Mouse (Mus musculus) stomach, postnatal 0 days (tissue): ENCODE results near the gene Psmd8. TPM values are rescaled to one million over a fixed set of nuclear protein-coding genes. Genes with fewer than 3 reads are reported as not detected.

Source experiments
- ATAC-seq: fragments of 200-750 bp; cut with Nextera tagmentation; 2 replicates; pipeline ENCODE4 v1.8.0; 2017; ENCODE audit not compliant: low FRiP score, low TSS enrichment
- DNase-seq: peaks from one replicate; pipeline ENCODE4 v3.0.0-alpha.2; 2016; ENCODE audit warnings: low spot score
- H3K27ac ChIP-seq: fragments of 300-500 bp; sonication (generic); replicated peaks from 2 replicates; pipeline ENCODE4 v1.5.1; 2014; ENCODE audit warnings: mild to moderate bottlenecking, control low read depth
- H3K27me3 ChIP-seq: fragments of 300-500 bp; sonication (generic); 2 replicates; pipeline ENCODE4 v1.6.1; 2014; ENCODE audit warnings: low read length; ENCODE audit not compliant: control insufficient read depth, insufficient read depth
- H3K36me3 ChIP-seq: fragments of 300-500 bp; sonication (generic); 2 replicates; pipeline ENCODE4 v1.6.1; 2014; ENCODE audit warnings: low read length, mixed read lengths; ENCODE audit not compliant: control insufficient read depth, insufficient read depth
- H3K4me1 ChIP-seq: fragments of 300-500 bp; sonication (generic); replicated peaks from 2 replicates; pipeline ENCODE4 v1.6.1; 2014; ENCODE audit warnings: antibody characterized with exemption; ENCODE audit not compliant: control insufficient read depth, insufficient read depth
- H3K4me2 ChIP-seq: fragments of 300-500 bp; sonication (generic); replicated peaks from 2 replicates; pipeline ENCODE4 v1.6.1; 2014; ENCODE audit warnings: low read depth, mild to moderate bottlenecking, control low read depth, moderate library complexity
- H3K4me3 ChIP-seq: fragments of 300-500 bp; sonication (generic); 2 replicates; pipeline ENCODE4 v1.5.1; 2014; ENCODE audit warnings: low read depth, low read length, control low read depth
- H3K9ac ChIP-seq: fragments of 300-500 bp; sonication (generic); 2 replicates; pipeline ENCODE4 v1.6.1; 2014; ENCODE audit warnings: mild to moderate bottlenecking, low read length, control low read depth, mixed read lengths
- H3K9me3 ChIP-seq: fragments of 300-500 bp; sonication (generic); 2 replicates; pipeline ENCODE4 v1.6.1; 2016; ENCODE audit warnings: low read length; ENCODE audit not compliant: control insufficient read depth
- CTCF ChIP-seq: IDR thresholded peaks from 2 replicates; pipeline ENCODE4 v1.5.1; 2016; ENCODE audit warnings: antibody characterized with exemption, low read depth, mild to moderate bottlenecking, moderate library complexity
- EP300 ChIP-seq: optimal IDR thresholded peaks from 2 replicates; pipeline ENCODE3; 2016; ENCODE audit warnings: antibody characterized with exemption
- WGBS: fragments of 180-500 bp; shearing (Covaris S2); extraction: QIAGEN DNeasy Blood & Tissue Kit; methylation state at CpG from one replicate; pipeline ENCODE4 v1.1.7; 2014; 5-methylcytosine and 5-hydroxymethylcytosine counted together
- polyA plus RNA-seq: library from polyadenylated mRNA; unstranded; fragments of >200 nt; fragmentation: Nextera tagmentation; extraction: Ambion mirVana; gene quantifications from 2 replicates; pipeline ENCODE4 v1.2.1, GENCODE M21; 2015

The Psmd8 gene
- polyA plus RNA-seq, 1 experiment from 2014 or later = 262 TPM

- H3K27me3 ChIP-seq = no peaks in the 10 kb centered on the region
- H3K4me1 ChIP-seq = peaks cover 6% of the 10 kb centered on the region; the same call in 1 of the 2 replicates
- 55% methylated on average over 30 of the region's 32 CpGs for WGBS
- ATAC-seq (no peak), DNase-seq (no peak)
- no peak overlapping the region for H3K9ac ChIP-seq
- TF ChIP-seq CTCF (no peak), EP300 (no peak)
- no peak overlapping the region for H3K27ac ChIP-seq
- H3K4me2 ChIP-seq = no peak overlapping the region; the same call in 1 of the 2 replicates
- no peaks in the 10 kb centered on the region for H3K9me3 ChIP-seq
- peaks cover 22% of the 10 kb centered on the region for H3K36me3 ChIP-seq
- no peak overlapping the region for H3K4me3 ChIP-seq
These were observed 8.0 kb downstream of the Psmd8 start for GRCm38 (mm10) chr7:29172390-29173016.

GRCm38 (mm10) chr7:29171562-29172097 lies 8.9 kb downstream of the Psmd8 start:
- Histone ChIP-seq H3K4me1 (peaks cover 6% of the 10 kb centered on the region; the same call in 1 of the 2 replicates), H3K27ac (no peak overlapping the region), H3K27me3 (no peaks in the 10 kb centered on the region), H3K4me3 (peak overlapping the region; percentile 54), H3K36me3 (peaks cover 19% of the 10 kb centered on the region), H3K9ac (peak overlapping the region; percentile 55), H3K9me3 (no peaks in the 10 kb centered on the region), H3K4me2 (peak overlapping the region; percentile 72)
- peak; percentile 31 for DNase-seq
- no peak for ATAC-seq
- 12% methylated on average over 34 of the region's 34 CpGs for WGBS
- TF ChIP-seq CTCF (no peak), EP300 (no peak)

- 1% methylated on average over 42 of the region's 43 CpGs for WGBS
- Histone ChIP-seq H3K9me3 (no peaks in the 10 kb centered on the region), H3K4me3 (peak overlapping the region; percentile 54), H3K27ac (no peak overlapping the region), H3K4me2 (peak overlapping the region; percentile 72), H3K27me3 (no peaks in the 10 kb centered on the region), H3K9ac (peak overlapping the region; percentile 55), H3K4me1 (peaks cover 6% of the 10 kb centered on the region; the same call in 1 of the 2 replicates), H3K36me3 (peaks cover 19% of the 10 kb centered on the region)
- DNase-seq (peak; percentile 26), ATAC-seq (no peak)
- TF ChIP-seq EP300 (no peak), CTCF (no peak)
These were observed 9.5 kb downstream of the Psmd8 start for GRCm38 (mm10) chr7:29170755-29171561.

GRCm38 (mm10) chr7:29170066-29170754 lies 10.3 kb downstream of the Psmd8 start, which contains the start of the genes Ggn and Spred3:
TSS of gene Ggn (plus strand) at chr7:29170210.
TSS of gene Spred3 (minus strand) at chr7:29170411.
- H3K4me3 ChIP-seq = peak within 1 kb of the TSS; percentile 54
- H3K36me3 ChIP-seq = peaks cover 12% of the 10 kb centered on the region
- peaks cover 6% of the 10 kb centered on the region; the same call in 1 of the 2 replicates for H3K4me1 ChIP-seq
- peak within 1 kb of the TSS; percentile 55 for H3K9ac ChIP-seq
- H3K27ac ChIP-seq = peak within 1 kb of the TSS; percentile 79
- DNase-seq (peak; percentile 82), ATAC-seq (peak; percentile 67)
- H3K9me3 ChIP-seq = no peaks in the 10 kb centered on the region
- peak within 1 kb of the TSS; percentile 72 for H3K4me2 ChIP-seq
- TF ChIP-seq CTCF (0 out of 2 replicates have a peak, but pooled peaks have one; percentile 10), EP300 (no peak)
- H3K27me3 ChIP-seq = no peaks in the 10 kb centered on the region
- WGBS = under 1% methylated on average over 30 of the region's 30 CpGs

GRCm38 (mm10) chr7:29169231-29170065 lies 11.1 kb downstream of the Psmd8 start:
- Histone ChIP-seq H3K36me3 (peaks cover 5% of the 10 kb centered on the region), H3K27ac (peak overlapping the region; percentile 79; the same call in 1 of the 2 replicates), H3K4me3 (peak overlapping the region; percentile 54), H3K4me1 (peaks cover 6% of the 10 kb centered on the region; the same call in 1 of the 2 replicates), H3K27me3 (no peaks in the 10 kb centered on the region), H3K4me2 (peak overlapping the region; percentile 72), H3K9ac (peak overlapping the region; percentile 52), H3K9me3 (no peaks in the 10 kb centered on the region)
- DNase-seq (peak; percentile 72), ATAC-seq (peak; percentile 76)
- TF ChIP-seq CTCF (no peak), EP300 (no peak)
- WGBS = under 1% methylated on average over 24 of the region's 39 CpGs
